Mouse (Mus musculus) frontal cortex, adult 2 months (tissue): ENCODE results near the gene Mrpl49. TPM values are rescaled to one million over a fixed set of nuclear protein-coding genes. Genes with fewer than 3 reads are reported as not detected.
"Not testable (repeated sequence)": the region's sequence is repeated elsewhere in the genome, so short reads cannot be mapped to it uniquely, and the experiment has no call there.

Experiments used
- DNase-seq, 2 experiments: peaks; one replicate each; pipeline ENCODE4 v3.0.0; 2022; ENCODE audit warnings: low spot score in 1 of 2; ENCODE audit errors: extremely low spot score in 1 of 2
- polyA plus RNA-seq: library from polyadenylated mRNA; depleted of rRNA; stranded (reverse); fragments of >200 nt; gene quantifications from 2 replicates; pipeline ENCODE4 v1.2.3, GENCODE M21; 2012

Mrpl49 gene
- polyA plus RNA-seq, 1 experiment = 44.3 TPM

GRCm38 (mm10) chr19:6067724-6068415 lies 10.3 kb upstream of the Mrpl49 start, which contains the start of gene Tm7sf2:
Gene Tm7sf2, minus strand, starts transcription at chr19:6068373.
- peak; percentile 77 to 86 for DNase-seq

GRCm38 (mm10) chr19:6067011-6067723 lies 9.6 kb upstream of the Mrpl49 start:
- DNase-seq = peak; percentile 75 to 89

GRCm38 (mm10) chr19:6066571-6066970 lies 9.0 kb upstream of the Mrpl49 start:
- no peak for DNase-seq

GRCm38 (mm10) chr19:6063081-6063480 lies 5.5 kb upstream of the Mrpl49 start:
- DNase-seq = no peak

GRCm38 (mm10) chr19:6062418-6062817 lies 4.8 kb upstream of the Mrpl49 start:
- no peak for DNase-seq

GRCm38 (mm10) chr19:6061641-6062302 lies 4.2 kb upstream of the Mrpl49 start:
- DNase-seq = peak in 1 of 2 experiments; percentile 39

GRCm38 (mm10) chr19:6061021-6061533 lies 3.5 kb upstream of the Mrpl49 start, which contains the start of gene Znhit2:
Gene Znhit2, plus strand, starts transcription at chr19:6061192.
- DNase-seq = peak; percentile 94 to 97

- DNase-seq = no peak
These were observed 1.4 kb upstream of the Mrpl49 start for GRCm38 (mm10) chr19:6058966-6059365.

- no peak for DNase-seq
These were observed 928 bp upstream of the Mrpl49 start for GRCm38 (mm10) chr19:6058513-6058912.

GRCm38 (mm10) chr19:6056696-6057095 lies 889 bp downstream of the Mrpl49 start:
- no peak for DNase-seq

GRCm38 (mm10) chr19:6054296-6054695 lies 3.3 kb downstream of the Mrpl49 start:
- DNase-seq = no peak

- DNase-seq = no peak
These were observed 5.1 kb downstream of the Mrpl49 start for GRCm38 (mm10) chr19:6052516-6052915.

GRCm38 (mm10) chr19:6048681-6049410 lies 8.7 kb downstream of the Mrpl49 start:
- no peak for DNase-seq

- no peak for DNase-seq
These were observed 9.8 kb downstream of the Mrpl49 start for GRCm38 (mm10) chr19:6047899-6048166.

- DNase-seq = no peak
These were observed 10.3 kb downstream of the Mrpl49 start for GRCm38 (mm10) chr19:6047154-6047898.

- peak; percentile 92 to 96 for DNase-seq
These were observed 11.1 kb downstream of the Mrpl49 start, which contains the start of gene Syvn1 for GRCm38 (mm10) chr19:6046294-6047153. Gene Syvn1, plus strand, starts transcription at chr19:6046576.

- DNase-seq = peak in 1 of 2 experiments; percentile 57
These were observed 12.0 kb downstream of the Mrpl49 start for GRCm38 (mm10) chr19:6045366-6046293.

GRCm38 (mm10) chr19:6044102-6044501 lies 13.5 kb downstream of the Mrpl49 start:
- not testable (repeated sequence) for DNase-seq
